Mouse (Mus musculus) lung, adult 2 months (tissue): ENCODE data around the gene Ces2b.

Experiments
- CTCF ChIP-seq: fragments of 200-500 bp; IDR thresholded peaks from 2 replicates; pipeline ENCODE4 v1.5.1; 2011; ENCODE audit warnings: mild to moderate bottlenecking, low read length, control low read depth; ENCODE audit not compliant: insufficient read depth
- POLR2A ChIP-seq: fragments of 200-500 bp; IDR thresholded peaks from 2 replicates; pipeline ENCODE4 v1.6.1; 2011; ENCODE audit warnings: low read depth, mild to moderate bottlenecking, control low read depth, low read length, borderline replicate concordance; ENCODE audit errors: extremely low read depth

- TF ChIP-seq CTCF, result no peak
- TF ChIP-seq POLR2A, result no peak
These were observed 10.1 kb downstream of the Ces2b start for GRCm38 (mm10) chr8:104841360-104842078.
